Mouse (Mus musculus): Measurements from ENCODE around the gene Scaf8.
"Not testable (repeated sequence)": the region's sequence is repeated elsewhere in the genome, so short reads cannot be mapped to it uniquely, and the experiment has no call there.

Gene Scaf8

DNA sequence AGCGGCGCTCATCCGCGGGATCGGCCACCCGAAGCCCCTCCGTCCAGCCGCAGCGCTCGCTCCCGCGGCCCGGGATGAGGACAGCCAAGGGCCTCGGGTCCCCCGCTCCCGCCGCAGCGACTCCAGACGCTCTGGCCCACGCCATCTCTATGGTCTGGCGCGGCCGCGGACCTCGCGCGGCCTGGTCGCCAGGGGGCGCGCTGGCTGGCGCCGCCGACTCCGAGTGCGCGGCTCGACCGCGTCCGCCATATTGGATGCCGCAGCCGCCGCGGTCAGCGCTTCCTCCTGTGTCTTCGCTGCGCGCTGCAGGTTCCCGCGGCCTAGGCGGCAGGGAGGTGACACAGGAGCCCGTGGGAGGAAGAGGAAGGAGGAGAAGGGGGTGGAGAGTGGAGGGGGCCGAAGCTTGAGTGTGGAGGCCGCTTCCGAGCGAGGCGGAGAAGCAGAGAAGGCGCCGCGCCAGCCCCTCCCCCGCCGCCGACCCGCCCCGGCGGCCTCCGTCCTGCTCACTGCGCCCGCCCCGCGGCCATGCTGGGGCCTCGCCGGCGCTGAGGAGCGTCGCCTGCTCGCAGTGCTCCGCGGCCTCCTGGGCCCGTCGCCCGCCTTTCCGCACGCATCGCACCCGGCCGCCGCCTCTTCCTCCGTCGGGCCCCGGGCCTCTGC, at the start of gene Scaf8:
TSS of gene Scaf8 (plus strand) at position 253 of the 660 bp plus-strand sequence.
- DNase-seq (ENCODE audit: low spot score in 2 of 2): peak; percentile 90 to 92

DNA sequence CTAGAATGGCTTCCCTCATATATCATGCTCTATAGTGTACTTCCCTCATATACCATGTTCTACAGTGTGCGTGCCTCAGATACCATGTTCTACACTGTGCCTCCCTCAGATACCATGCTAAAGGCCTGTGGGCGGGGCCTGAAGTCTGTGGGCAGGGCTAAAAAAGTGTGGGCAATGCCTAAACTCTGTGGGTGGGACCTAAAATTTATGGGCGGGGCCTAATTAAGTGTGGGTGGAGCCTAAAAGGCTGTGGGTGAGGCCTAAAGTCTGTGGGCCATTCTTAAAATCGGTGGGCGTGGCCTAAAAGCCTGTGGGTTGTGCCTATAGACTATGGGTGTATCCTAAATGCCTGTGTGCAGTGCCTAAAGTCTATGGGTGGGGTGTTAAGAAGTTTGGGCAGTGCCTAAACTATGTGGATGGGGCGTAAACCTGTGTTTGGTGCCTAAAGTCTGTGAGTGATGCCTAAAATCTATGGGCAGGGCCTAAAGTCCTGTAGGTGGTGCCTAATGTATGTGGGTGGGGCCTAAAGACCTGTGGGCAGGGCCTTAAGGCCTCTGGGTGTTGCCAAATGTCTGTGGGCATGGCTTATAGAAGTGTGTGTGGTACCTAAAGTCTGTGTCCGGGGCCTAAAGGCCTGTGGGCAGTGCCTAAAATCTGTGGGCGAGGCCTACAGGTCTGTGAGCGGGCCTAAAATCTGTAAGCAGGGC, 39.5 kb upstream of the Scaf8 start:
- peak; percentile 12 to 39 for DNase-seq (ENCODE audit: low spot score in 2 of 2)

- no peak for DNase-seq (ENCODE audit: low spot score in 2 of 2)
These were observed 38.9 kb upstream of the Scaf8 start for GRCm38 (mm10) chr17:3075873-3076245.

DNA sequence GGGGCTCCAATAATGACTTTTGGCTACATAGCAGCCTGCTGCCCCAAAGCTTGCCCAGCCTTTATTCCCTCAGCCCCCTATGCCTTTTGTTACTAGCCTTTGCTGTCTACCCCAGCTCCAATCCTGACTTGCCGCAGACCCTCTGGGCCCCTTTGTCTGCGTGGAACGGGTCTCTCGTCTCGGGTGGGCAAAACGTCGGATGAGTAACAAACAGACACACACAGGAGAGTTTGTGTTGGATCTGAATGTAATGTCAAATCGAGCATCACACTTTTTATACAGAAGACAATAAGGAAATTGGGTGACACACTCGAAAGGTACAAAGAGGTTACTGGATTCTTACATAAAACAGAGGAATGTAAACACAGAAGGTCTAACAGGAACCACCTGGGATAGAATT, 36.8 kb upstream of the Scaf8 start:
- not testable (repeated sequence) for DNase-seq (ENCODE audit: low spot score in 2 of 2)

DNA sequence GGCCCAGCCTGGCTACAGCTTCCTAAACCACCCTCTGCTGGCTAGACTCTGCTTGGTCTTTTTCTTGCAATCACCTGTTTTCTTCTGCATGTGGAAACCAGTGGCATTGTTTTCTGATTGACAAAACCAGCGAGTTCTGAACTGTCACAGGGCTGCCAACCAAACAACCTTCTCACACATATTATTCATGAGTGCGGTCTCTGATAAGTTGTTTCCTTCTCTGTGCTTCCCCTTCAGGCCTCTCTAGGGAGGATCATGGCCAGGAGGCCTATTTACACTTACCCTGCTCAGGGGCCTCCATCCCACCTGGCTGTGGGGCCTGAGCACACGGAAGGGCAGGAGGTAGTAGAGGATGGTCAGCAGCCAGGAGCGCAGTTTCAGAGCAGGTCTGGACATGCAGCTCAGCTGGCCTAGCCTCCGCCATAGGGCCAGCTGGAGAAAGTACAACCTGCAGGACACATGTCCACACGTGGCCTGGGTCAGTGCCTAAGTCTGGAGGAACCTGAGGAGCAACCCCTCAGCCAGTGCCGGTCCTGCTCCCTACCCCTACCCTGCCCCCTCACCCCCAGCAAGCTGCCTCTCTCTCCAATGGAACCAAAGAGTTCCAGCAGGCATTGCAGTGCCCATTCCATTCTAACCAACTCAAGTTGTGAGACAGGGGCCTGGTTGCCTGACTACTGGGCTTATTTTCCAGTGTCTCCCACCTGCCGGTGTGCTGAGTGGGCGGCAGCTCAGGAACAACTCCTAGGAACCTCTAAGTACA, 34.0 kb upstream of the Scaf8 start:
- DNase-seq (ENCODE audit: low spot score in 2 of 2): not testable (repeated sequence)

- peak; percentile 88 to 89 for DNase-seq (ENCODE audit: low spot score in 2 of 2)
These were observed 33.2 kb upstream of the Scaf8 start for GRCm38 (mm10) chr17:3081512-3082100.

DNA sequence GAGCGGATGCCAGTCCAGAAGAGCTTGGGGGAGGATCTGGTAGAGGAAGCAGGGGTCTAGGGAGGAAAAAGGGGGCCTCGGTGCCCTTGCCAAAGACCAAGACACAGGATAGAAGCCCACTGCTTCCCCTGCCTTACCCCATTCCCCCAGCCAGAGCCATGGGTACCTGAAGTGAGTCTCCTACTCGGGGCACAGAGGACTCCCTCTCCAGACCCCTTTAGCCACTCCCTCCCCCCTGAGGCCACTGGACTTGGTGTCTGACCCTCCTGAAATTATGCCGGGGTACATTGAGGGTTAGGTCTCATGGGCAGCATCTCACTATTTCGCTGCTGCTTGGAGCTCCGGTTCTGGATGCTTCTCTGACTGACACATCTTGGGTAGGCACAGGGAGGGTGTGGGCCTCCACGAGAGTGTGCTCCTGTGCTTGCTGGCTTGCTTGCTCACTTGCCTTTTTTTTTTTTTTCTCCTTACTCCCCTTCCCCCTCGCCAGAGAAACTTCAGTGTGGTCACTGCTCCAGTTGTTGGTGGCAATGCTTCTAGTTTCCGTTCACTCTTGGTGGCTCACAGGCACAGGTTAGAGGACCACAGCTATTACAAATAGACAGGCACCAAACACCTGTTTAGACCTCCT, 32.5 kb upstream of the Scaf8 start:
- DNase-seq (ENCODE audit: low spot score in 2 of 2): peak; percentile 43 to 55

DNA sequence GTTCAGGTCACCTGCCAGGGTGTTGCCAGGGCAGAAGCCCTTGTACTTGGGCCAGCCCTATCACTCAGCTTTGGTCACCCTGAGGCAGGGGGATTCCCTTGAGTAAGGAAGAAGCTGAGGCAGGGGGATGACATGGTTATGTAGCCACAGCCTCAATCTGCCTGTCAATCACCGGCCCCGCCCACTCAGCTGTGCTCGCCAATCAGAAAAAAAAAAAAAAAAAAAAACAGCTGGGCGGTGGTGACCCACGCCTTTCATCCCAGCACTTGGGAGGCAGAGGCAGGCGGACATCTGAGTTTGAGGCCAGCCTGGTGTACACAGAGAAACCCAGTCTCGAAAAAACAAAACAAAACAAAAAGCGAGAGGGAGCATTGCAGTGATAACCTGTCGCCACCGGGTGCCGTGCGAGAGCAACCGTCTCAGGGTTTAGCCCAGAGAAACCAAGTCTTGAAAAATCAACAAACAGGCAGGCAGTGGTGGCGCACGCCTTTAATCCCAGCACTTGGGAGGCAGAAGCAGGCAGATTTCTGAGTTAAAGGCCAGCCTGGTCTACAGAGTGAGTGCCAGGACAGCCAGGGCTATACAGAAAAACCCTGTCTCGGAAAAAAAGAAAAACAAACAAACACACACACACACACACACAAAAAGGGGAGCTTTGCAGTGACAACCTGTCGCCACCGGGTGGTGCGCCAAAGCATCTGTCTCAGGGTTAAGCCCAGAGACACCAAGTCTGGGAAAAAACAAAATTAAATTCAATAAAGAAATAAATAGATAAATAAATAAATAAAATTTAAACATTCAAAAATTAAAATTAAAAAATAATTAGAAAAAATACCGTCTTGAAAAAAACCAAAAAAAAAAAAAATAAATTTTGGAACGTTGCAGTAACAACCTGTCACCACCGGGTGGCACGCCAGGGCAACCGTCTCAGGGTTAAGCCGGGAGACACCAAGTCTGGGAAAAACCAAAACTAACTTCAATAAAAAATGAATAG, 31.7 kb upstream of the Scaf8 start:
- DNase-seq (ENCODE audit: low spot score in 2 of 2): peak; percentile 70 to 76

GRCm38 (mm10) chr17:3083886-3084550, 30.8 kb upstream of the Scaf8 start:
- peak; percentile 94 to 95 for DNase-seq (ENCODE audit: low spot score in 2 of 2)

DNA sequence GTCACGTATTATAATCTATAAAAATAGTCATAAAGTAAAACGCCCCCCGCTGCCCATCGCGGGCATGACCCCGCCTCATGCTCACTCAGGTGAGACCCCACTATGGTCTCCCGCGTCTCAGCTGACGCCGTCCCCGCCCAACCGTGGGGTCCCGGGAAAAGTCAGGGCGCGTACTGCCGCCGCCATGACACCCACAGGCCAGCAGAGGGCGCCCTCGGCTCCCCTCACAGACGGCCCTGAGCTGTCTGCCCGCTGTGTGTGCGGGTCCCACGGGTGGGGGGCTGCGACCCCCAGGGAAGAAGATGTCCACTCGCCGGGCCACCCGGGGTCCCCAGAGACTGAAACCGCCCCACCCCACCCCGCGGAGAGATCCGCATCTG, 30.2 kb upstream of the Scaf8 start:
- DNase-seq (ENCODE audit: low spot score in 2 of 2): peak; percentile 72 to 82

DNA sequence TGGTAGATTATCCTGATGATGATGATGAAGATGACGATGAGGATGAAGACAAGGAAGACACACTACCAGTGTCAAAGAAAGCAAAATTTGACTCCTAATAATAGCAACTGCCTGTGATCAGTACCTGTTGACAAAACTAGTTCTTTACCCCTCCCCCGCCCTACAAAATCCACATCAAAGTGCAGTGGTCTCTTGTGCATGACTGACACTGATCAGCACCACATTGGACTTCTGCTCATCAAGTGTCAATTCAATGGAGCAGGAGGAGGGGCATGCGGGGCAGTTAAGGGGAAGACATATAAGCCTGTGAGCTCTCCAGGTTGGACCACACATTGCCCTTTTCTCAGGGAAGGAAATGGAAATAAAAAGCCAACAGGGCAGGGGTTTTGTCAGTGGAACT, 29.6 kb upstream of the Scaf8 start:
- DNase-seq (ENCODE audit: low spot score in 2 of 2): no peak

GRCm38 (mm10) chr17:3092682-3093081, 22.1 kb upstream of the Scaf8 start:
- DNase-seq (ENCODE audit: low spot score in 2 of 2): no peak

- DNase-seq (ENCODE audit: low spot score in 2 of 2): not testable (repeated sequence)
These were observed 15.5 kb upstream of the Scaf8 start for GRCm38 (mm10) chr17:3099273-3099672.

GRCm38 (mm10) chr17:3102336-3103165, 12.2 kb upstream of the Scaf8 start:
- peak; percentile 39 for DNase-seq (ENCODE audit: low spot score in 2 of 2)

- DNase-seq (ENCODE audit: low spot score in 2 of 2): no peak
These were observed 10.4 kb upstream of the Scaf8 start for GRCm38 (mm10) chr17:3104154-3104931.

- DNase-seq (ENCODE audit: low spot score in 2 of 2): no peak
These were observed 9.8 kb upstream of the Scaf8 start for GRCm38 (mm10) chr17:3105022-3105421.

- DNase-seq (ENCODE audit: low spot score in 2 of 2): no peak
These were observed 925 bp upstream of the Scaf8 start for GRCm38 (mm10) chr17:3113737-3114357.

- peak; percentile 84 to 87 for DNase-seq (ENCODE audit: low spot score in 2 of 2)
These were observed 433 bp upstream of the Scaf8 start for GRCm38 (mm10) chr17:3114358-3114719.

All from natural killer cell, adult 2 months (primary cell).